Mouse (Mus musculus): ENCODE measurements around the gene Slx4ip.

Slx4ip gene

DNA sequence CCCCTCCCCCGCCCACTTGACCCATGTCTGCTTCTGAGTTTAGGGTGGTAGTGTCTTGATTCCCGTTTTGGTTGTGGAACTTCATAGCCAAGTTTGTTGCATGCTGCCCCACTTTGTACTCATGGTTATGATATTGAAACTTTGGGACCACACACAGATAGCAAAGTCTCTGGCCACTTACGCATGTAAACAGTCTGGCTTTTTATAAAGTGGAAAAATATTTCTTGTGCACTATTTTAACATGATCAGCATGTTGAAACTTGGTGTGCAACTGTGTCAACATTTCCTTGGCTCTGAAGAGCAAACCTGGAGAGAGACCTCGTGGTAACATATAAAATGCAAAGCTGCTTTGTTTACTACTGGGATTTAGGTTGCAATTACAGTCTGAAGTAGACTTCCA, 56.5 kb downstream of the Slx4ip start:
- DNase-seq (ENCODE audit: inconsistent ontology term): no peak

DNA sequence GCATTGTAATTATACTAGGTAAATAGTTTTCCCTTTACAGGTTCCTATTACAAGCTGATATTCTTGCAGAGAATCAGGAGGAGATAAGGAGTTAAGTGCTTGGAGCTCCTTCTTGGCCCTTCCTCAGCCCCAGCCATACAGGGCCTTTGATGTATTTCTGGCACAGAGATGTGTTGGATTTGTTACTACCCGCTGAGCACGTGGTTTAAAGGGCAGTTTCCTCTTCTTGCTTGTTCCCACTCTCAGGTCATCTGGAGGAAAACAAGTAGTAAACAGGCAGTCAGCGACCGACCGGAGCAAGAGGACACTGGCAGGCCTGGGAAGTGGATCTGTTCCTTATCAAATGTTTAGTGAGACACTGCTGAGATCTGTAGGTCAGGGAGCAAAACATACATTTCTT, 56.9 kb downstream of the Slx4ip start:
- DNase-seq (ENCODE audit: inconsistent ontology term): no peak

DNA sequence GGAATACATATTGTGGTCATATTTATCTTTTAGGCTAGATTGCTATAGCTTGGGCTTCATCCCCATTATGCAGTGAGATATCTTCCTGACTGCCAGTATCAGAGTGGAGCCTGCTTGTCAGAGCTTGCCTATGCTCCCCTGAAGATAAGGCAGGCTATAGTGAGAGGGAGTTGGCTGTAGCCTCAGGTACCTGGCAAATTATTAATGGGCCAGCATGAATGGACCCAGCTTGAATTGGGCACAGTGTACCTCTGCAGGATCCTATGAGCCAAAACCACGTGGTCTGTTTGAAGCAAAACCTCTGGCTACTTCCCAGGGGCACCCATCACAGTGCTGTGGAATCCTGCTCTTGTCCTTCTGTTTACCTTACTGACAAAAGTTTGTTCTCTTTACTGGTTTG, 61.2 kb downstream of the Slx4ip start:
- DNase-seq (ENCODE audit: inconsistent ontology term): no peak

DNA sequence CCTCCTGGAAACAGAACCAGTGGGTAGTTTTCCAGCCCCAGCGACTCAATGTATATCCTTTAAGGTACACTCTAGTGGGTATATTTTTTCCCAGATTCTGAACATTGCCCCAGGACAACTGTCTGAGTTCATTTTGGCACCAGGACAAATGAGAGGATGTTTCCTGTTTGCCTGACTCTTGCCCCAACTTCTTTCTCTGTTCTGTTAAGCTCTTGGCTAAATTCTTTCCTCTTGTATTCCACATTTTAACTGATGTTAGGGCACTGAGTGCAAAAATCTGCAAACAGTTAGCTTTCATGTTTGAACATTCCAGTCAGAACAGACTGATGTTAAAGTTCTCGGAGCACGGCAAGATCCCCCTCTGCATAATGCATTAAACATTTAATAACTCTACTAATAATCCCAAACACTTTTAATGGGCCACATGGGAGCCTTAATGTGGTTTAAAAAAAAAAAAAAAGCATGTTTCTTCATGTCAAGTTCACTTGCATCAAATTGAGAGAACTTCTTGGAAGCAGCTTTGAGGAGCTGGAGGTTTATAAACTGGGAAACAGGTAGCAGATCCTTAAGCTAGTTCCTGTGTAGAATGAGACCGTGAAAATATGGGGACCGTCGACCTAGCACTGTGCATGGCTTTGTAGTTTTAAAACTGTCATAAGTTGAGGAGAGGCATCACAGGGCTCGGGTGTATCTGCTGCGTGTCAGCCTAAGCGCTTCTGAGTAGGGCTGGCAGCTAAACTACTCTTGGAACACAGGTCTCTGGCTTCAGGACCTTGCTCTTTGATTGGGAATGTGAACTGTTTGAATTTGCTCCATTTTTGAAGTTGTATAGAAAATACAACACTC, 64.9 kb downstream of the Slx4ip start:
- no peak for DNase-seq (ENCODE audit: inconsistent ontology term)

DNA sequence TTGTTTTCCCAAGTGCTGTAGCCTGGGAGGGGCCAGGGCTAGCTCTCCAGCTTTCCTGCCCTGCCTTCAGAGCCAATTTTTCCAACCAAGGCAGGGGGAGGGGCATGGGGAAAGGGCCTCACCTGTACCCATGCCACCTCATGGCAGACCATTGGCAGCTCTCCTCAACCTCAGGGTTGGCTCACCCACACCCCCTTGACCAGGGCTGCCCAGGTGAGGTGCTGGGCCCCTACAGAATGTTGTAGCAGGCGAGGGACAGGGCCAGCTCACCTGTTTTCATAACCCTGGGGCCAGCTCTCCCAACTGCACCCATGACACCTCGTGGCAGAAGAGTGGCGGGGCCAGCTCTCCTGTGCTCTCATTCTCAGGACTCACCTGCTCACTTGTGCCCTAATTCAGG, 67.7 kb downstream of the Slx4ip start:
- DNase-seq (ENCODE audit: inconsistent ontology term): no peak

DNA sequence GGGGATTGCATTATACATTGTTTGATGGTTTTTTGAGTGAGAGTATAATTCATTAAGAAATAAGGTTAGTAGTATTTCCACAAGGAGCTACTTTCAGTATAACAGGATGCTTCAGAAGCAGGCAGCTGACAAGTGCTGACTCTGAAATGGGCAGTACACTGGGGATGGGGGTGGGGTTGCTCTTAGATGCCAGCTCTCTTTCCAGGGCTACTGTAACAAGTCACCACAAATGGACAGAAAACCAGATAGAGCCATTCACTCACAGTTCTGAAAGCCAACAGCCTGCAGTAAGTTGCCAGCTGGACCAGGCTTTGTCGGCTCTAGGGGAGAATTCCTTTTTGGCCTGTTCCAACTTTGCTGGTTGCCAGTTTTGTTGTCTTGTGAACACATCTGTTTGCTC, 84.8 kb downstream of the Slx4ip start:
- peak; percentile 75 for DNase-seq (ENCODE audit: inconsistent ontology term)

DNA sequence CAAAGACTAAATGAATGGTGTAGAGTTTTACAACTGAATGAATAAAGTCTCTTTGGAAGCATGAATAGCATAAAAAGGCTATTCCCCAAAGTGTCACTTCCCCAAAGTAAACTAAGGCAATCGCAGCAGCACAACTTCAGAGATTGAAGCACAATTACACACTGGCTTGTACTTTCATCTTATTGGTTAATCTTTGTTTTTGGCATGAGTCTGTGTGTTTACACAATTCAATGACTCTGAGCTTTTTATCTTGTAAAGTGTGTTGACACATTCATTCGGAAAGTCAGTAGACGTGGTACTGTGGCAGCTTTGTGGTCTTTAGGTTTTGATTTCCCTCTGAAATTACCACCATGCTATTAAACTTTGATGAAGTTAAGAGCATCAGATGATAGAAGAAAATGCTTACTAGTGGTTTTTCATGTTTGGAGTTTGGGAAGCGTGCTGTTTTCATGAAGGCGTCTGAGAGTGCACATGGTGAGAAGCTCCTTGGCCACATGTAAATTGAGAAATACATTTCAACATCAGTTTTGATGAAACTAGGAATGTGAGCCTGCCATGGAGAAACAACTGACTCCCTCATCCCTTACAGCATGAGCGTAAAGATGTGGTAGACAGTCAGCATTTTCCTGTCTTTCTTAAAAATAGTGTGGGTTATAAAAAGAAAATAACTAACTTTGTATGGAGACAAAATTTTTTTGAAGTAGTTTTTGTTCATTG, 88.2 kb downstream of the Slx4ip start:
- no peak for DNase-seq (ENCODE audit: inconsistent ontology term)

DNA sequence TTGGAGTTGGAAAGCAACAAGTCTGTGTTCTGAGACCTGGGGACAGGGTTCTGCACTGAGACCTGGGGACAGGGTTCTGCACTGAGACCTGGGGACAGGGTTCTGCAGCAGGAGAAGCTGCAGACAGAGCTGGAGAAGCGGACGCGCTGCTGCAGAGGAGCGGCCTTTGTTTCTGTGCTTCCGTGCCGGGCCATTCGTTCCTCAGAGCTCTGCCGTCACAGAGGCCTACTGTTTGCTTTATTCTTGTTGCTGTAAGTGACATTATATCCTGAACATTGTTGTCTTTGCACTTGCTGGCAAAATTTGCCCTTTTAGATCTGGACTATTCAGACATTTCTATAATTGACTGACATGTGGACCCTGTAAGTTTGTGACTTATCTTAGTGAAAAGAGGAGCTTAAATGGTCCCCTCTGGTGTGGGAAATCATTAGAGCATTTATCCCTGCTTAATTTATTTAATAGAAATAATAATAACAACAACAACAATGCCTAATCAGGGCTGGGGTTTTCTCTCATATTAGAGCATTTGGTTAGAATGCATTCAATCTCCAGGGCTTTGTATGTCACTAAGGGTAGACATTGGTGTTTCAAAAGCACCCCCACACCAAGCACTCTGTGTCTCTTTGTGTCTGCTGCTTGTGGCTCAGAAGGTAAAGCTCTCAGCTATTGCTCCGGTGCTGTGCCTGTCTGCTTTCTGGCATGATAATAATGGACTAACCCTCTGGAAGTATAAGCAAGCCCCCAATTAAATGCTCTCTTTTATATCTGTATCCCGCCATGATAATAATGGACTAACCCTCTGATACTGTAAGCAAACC, 90.3 kb downstream of the Slx4ip start:
- DNase-seq (ENCODE audit: inconsistent ontology term): no peak

DNA sequence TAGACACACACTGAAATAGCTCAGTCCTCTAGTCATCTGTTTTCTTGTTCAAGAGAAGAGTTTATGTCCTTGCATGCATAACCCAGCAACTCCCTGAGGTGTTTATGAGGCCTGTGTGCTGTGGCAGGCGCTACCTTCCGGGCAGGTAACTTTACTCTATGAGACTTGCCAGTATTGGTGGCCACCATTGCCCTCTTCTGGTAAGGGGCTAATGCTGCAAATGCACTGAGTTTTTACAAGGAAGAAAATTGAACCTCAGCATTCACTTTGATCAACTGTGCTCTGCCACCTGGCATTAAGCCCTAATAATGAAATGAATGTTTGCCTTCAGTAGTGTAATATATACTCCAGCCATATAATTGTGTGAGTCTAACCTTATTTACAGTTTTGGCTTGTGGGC, 92.9 kb downstream of the Slx4ip start:
- no peak for DNase-seq (ENCODE audit: inconsistent ontology term)

DNA sequence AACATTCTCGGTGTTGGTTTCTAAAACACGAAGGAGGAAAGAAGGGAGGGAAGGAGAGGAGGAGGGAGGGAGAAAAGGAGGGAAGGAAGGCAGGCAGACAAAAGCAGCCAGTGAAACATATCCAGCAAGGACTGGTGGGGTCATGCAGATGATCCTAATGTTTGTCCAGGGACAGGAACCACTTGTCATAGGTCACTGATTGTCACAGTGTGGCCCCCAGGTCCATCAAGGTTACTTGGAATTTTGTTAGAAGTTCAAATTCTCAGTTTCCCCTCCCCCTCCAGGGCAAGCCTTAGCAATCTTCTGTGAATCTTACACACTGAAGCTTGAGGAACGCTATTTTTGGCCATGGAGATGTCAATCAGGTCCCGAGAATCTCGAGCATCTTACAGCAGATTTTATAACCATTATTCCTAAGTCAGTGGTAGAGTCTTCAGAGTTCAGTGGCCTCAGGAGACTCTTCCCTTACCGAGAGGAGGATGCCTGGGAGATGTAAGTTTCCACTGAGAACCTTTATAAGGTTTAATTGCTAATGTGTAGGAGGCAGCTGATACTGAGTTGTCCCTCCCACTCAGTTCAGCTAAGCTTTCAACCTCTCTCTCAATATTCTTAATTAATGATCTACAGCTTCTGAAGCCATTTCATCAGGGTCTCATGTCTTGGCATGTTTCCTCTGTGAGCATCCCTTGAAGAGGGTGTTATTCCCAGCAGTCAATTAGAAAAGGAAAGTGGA, 95.1 kb downstream of the Slx4ip start:
- DNase-seq (ENCODE audit: inconsistent ontology term): no peak

DNA sequence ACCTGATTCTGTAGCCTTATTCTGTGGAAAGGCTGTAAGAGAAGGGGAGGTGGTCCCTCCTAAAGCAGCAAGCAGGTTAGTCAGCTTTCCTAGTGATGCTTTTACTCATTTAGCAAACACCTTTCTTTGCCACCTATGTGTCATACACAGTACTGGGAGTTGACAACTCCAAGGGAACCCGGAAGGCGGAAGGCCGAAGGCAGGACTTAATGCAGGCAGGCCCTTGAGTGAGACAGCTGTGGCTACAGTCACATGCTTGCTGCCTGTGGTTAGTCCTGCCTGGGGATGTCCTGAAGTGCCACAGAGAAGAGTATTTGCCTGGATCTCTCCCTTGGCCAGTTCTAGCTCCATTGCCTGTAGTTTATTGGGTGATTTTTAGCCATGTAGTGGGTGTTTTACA, 102.1 kb downstream of the Slx4ip start:
- no peak for DNase-seq (ENCODE audit: inconsistent ontology term)

DNA sequence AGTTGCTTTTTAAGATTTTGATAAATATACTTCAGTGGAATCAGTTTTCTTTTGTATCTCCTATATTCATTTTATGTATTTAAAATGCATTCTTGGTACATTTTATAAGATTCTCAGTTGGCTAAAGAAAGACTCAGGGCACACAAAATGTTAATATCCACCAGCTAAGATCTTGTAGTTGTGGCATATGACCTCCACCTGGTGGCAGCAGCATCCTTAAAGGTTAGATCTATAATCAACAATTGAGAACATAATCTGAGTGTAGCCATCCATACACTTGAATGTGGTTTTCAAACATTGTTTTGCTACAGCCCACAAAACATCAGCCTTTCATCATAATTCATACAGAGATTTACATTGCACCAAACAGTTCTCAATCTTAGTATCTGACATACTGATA, 106.1 kb downstream of the Slx4ip start:
- DNase-seq (ENCODE audit: inconsistent ontology term): peak; percentile 32

DNA sequence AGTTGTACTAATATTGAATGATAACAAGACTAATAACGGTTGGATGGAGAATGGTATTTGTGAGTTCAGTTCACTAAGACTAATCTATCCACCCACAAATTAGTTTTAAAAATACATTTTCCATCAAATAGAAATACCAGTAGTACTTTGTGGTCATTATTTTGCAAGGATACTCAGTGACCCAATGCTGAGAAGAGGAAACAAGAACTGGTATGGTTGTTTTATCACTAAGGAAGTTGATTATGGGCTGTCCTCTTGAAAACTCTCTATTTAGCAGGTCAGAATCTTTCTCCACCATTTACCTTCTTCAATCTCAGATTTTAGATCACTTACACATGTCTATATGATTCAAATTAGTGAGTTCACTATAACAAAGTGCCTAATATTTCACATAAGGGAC, 111.0 kb downstream of the Slx4ip start:
- DNase-seq (ENCODE audit: inconsistent ontology term): no peak

DNA sequence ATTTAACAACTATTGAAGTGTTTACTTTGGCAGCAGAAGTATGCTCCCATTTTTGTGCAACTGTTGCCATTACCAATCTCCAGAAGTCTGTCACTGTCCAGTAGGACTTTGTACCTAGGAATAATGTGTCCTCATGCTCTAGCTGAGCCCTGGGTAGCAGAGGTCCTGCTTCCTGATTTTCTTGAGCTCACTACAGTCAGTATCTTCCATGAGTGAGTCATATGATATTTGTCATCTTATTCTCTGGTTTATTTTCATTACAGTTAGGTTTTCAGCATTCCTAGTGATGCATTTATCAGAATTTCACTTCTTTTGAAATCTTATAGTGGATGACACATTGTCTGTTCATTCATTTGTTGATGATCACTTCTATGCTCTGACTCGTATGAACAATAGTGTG, 115.6 kb downstream of the Slx4ip start:
- DNase-seq (ENCODE audit: inconsistent ontology term): peak; percentile 73

DNA sequence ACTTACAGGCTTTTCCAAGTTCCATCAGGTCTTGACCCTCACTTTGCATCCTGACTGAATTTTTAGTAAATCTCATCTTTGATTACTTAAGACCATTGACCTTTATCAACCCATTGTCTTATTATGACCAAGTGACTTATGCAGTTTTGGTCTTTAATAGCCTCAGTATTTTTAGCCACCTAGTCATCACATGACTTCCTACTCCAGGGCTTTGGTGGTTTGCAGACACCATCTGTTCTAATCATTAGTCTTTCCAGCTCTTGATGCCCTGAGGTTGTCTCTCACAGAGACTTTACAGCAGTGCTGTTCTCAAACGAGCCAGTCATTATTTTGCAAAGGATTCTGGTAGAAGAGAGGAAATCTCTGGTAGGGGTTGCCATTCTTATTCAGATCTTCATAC, 121.0 kb downstream of the Slx4ip start:
- no peak for DNase-seq (ENCODE audit: inconsistent ontology term)

DNA sequence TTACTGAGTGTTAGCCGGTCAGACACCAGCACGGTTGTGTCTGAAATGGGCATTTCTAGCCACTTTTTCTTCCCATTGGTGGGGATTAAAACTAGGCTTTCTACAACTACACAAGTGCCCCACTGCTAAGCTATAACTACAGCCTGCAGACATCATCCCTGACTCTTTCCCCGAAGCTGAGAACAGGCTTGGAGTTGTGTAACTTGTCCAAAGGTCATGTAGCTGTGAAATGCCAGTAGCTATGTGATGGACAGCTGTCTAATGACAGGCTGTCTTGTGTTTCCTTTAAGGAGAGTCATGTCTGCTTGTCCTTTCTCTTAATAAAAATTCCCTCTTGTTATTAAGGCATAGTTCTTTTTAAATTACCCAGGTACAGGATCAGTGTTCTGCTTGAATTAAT, 122.1 kb downstream of the Slx4ip start:
- DNase-seq (ENCODE audit: inconsistent ontology term): no peak

DNA sequence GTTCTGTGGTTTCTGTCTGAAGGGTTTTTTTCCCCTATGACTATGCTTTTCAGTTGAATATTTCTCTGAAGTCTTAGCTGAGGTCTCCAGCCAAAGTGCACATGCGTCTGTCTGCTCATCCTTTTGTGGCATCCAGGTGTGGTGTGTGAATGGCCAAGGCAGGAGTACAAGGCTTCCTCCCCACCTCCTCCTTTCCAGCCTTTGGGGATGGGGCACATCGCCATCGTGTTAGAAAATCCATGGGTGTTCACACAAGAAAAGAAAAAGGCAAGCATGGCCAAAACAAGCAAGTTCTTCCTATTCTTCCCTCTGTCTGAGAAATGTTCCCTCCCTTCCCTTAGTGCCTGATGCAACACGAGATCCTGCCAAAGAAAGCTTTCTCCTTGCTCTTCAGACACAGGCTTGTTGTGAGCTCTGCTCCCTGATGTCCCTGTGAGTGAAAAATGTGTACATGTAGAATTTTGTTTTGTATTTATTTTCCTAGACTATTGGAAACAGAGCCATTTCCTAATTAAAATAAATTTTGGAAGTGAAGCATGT, 122.9 kb downstream of the Slx4ip start:
- DNase-seq (ENCODE audit: inconsistent ontology term): no peak

DNA sequence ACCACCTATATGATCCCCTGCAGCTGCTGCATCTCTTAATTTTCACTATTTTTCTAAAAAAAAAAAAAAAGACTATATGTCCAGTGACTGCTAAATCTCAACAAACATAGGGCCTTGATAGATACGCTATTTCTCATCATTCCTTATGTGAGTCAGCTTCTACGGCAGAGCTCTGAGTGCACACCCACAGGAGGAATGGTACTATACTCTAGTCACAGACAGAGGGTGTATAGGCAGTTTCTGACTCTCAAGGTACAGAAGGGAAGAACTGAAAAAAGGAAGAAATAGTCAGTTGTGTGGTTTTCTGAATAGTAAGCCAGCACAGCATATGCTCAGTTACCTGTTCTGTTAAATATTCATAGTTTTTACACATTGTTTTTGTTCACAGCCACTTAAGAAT, 123.4 kb downstream of the Slx4ip start:
- no peak for DNase-seq (ENCODE audit: inconsistent ontology term)

DNA sequence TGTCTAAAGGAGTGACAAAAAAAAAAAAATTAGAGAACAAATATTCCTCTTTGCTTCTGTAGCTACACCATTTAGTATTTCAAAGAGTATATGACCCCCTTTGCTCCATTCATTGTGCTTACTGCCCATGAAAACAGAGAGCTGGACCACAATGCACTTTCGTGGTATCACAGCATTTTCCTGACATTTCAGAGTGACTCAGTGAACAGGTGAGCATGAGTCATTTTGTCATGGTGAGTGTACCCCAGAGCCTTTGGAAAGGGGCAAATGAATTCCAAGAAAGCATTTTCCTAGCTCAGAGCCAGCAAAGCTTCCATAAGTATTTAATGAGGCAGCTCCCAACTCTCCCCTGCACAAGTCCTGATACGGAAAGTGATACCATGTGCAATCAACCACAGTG, 153.1 kb downstream of the Slx4ip start:
- DNase-seq (ENCODE audit: inconsistent ontology term): peak; percentile 17

DNA sequence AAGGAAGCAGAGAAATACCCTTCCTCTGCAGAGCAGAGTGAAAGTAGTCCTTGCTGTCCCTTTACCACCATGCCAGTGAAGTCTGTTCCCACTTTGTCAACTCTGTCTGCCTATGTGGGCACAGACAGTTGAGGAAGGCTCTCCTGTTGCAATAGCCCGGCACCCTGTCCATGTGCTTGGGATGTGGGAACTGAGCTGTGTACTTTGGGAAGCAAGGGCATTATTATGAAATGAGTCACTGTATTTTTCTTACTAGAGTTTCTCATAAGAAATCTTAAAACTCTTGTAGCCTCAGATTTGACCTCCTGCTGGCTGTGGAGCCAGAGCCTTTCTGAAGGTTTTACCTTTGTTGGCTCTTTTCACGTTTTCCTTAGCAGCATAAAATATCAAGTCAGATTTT, 158.3 kb downstream of the Slx4ip start:
- DNase-seq (ENCODE audit: inconsistent ontology term): no peak

DNA sequence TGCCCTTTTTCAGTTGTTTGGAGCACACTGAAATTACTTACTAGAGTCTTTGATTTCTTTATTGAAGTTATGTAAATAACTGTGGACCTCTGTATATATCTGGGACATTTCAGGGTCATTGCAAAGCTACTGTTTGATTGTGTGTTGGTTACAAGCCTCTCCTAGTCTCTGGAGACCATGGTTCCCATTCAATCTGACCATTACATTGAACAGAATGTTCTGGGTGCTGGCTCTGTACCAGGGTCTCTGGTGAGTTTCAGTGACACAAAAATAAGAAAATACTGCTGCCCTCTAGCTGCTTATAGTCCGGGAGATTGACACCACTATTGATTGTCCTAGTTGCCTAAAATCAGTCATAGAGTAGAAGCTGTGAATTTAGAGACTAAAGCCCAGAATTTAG, 158.9 kb downstream of the Slx4ip start:
- no peak for DNase-seq (ENCODE audit: inconsistent ontology term)

DNA sequence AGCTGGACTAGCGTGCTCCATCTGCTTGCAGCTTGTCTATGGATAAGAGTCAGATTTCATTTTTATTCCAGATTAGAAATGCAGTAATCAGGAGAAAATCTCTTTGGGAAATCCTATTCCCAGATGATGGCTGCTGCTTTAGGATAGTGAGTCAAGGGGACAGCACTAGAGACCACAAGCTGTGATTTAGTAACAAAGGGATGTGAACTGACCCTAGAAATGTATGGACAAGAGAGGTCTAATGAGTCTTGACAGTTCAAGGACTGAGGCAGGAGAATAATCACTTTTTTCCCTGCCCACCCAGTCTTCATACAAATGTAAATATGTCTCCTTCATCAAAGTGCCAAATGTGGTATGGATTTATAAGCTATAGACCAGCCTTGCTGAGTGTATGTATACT, 172.8 kb downstream of the Slx4ip start:
- DNase-seq (ENCODE audit: inconsistent ontology term): no peak

Measured in Muller cell, postnatal 12 days (primary cell).